Mouse (Mus musculus): Measurements from ENCODE around the gene Gipc2. TPM values are rescaled to one million over a fixed set of nuclear protein-coding genes. Genes with fewer than 3 reads are reported as not detected.

Gene Gipc2
- polyA plus RNA-seq, 1 experiment from 2014 or later: 16.2 TPM

GRCm38 (mm10) chr3:152111081-152111480, 54.9 kb downstream of the Gipc2 start:
- Histone ChIP-seq H3K9ac (ENCODE audit: low read depth, low read length) (no peak overlapping the region), H3K36me3 (ENCODE audit: control insufficient read depth, insufficient read depth, low read length) (no peaks in the 10 kb centered on the region), H3K4me1 (ENCODE audit: control insufficient read depth, insufficient read depth, low read length) (peaks cover 12% of the 10 kb centered on the region), H3K27ac (ENCODE audit: low read length) (no peak overlapping the region), H3K4me2 (ENCODE audit: low read length) (no peak overlapping the region), H3K9me3 (replicated peaks; ENCODE audit: control insufficient read depth, low read length, poor library complexity, severe bottlenecking) (no peaks in the 10 kb centered on the region), H3K27me3 (ENCODE audit: control insufficient read depth, insufficient read depth, low read depth, low read length) (peaks cover 4% of the 10 kb centered on the region; the same call in 1 of the 2 replicates), H3K4me3 (ENCODE audit: low read depth, low read length) (no peak overlapping the region)
- WGBS: 17% methylated on average over 9 of the region's 9 CpGs
- peak; percentile 19; the same call in 1 of the 2 replicates for ATAC-seq

- no peak for ATAC-seq
- 41% methylated on average over 7 of the region's 7 CpGs for WGBS
- H3K4me1 ChIP-seq (ENCODE audit: control insufficient read depth, insufficient read depth, low read length): peaks cover 17% of the 10 kb centered on the region
These were observed 56.8 kb downstream of the Gipc2 start for GRCm38 (mm10) chr3:152109260-152109587.

GRCm38 (mm10) chr3:152108560-152109259, 57.3 kb downstream of the Gipc2 start:
- peaks cover 4% of the 10 kb centered on the region; the same call in 1 of the 2 replicates for H3K27me3 ChIP-seq (ENCODE audit: control insufficient read depth, insufficient read depth, low read depth, low read length)
- H3K9ac ChIP-seq (ENCODE audit: low read depth, low read length): no peak overlapping the region
- no peak overlapping the region for H3K4me3 ChIP-seq (ENCODE audit: low read depth, low read length)
- no peak overlapping the region for H3K4me2 ChIP-seq (ENCODE audit: low read length)
- H3K36me3 ChIP-seq (ENCODE audit: control insufficient read depth, insufficient read depth, low read length): no peaks in the 10 kb centered on the region
- no peak for ATAC-seq
- WGBS: 15% methylated on average over 3 of the region's 3 CpGs
- no peaks in the 10 kb centered on the region for H3K9me3 ChIP-seq (replicated peaks; ENCODE audit: control insufficient read depth, low read length, poor library complexity, severe bottlenecking)
- H3K27ac ChIP-seq (ENCODE audit: low read length): no peak overlapping the region
- peaks cover 17% of the 10 kb centered on the region for H3K4me1 ChIP-seq (ENCODE audit: control insufficient read depth, insufficient read depth, low read length)

More at GRCm38 (mm10) chr3:152109260-152109587, 56.8 kb downstream of the Gipc2 start:
- H3K9me3 ChIP-seq (replicated peaks; ENCODE audit: control insufficient read depth, low read length, poor library complexity, severe bottlenecking): no peaks in the 10 kb centered on the region
- no peaks in the 10 kb centered on the region for H3K36me3 ChIP-seq (ENCODE audit: control insufficient read depth, insufficient read depth, low read length)
- H3K4me2 ChIP-seq (ENCODE audit: low read length): no peak overlapping the region
- no peak overlapping the region for H3K27ac ChIP-seq (ENCODE audit: low read length)
- H3K4me3 ChIP-seq (ENCODE audit: low read depth, low read length): no peak overlapping the region
- no peak overlapping the region for H3K9ac ChIP-seq (ENCODE audit: low read depth, low read length)
- H3K27me3 ChIP-seq (ENCODE audit: control insufficient read depth, insufficient read depth, low read depth, low read length): peaks cover 4% of the 10 kb centered on the region; the same call in 1 of the 2 replicates

GRCm38 (mm10) chr3:152108003-152108395, 58.0 kb downstream of the Gipc2 start:
- H3K27me3 ChIP-seq (ENCODE audit: control insufficient read depth, insufficient read depth, low read depth, low read length): peaks cover 4% of the 10 kb centered on the region; the same call in 1 of the 2 replicates
- H3K36me3 ChIP-seq (ENCODE audit: control insufficient read depth, insufficient read depth, low read length): no peaks in the 10 kb centered on the region
- no peak overlapping the region for H3K9ac ChIP-seq (ENCODE audit: low read depth, low read length)
- no peak for ATAC-seq
- peaks cover 17% of the 10 kb centered on the region for H3K4me1 ChIP-seq (ENCODE audit: control insufficient read depth, insufficient read depth, low read length)
- H3K4me3 ChIP-seq (ENCODE audit: low read depth, low read length): no peak overlapping the region
- H3K4me2 ChIP-seq (ENCODE audit: low read length): no peak overlapping the region
- 66% methylated on average over 5 of the region's 5 CpGs for WGBS
- H3K27ac ChIP-seq (ENCODE audit: low read length): no peak overlapping the region
- H3K9me3 ChIP-seq (replicated peaks; ENCODE audit: control insufficient read depth, low read length, poor library complexity, severe bottlenecking): no peaks in the 10 kb centered on the region

GRCm38 (mm10) chr3:152107149-152108002, 58.7 kb downstream of the Gipc2 start:
- Histone ChIP-seq H3K36me3 (ENCODE audit: control insufficient read depth, insufficient read depth, low read length) (no peaks in the 10 kb centered on the region), H3K4me2 (ENCODE audit: low read length) (peak overlapping the region; percentile 90), H3K27me3 (ENCODE audit: control insufficient read depth, insufficient read depth, low read depth, low read length) (peaks cover 4% of the 10 kb centered on the region; the same call in 1 of the 2 replicates), H3K4me3 (ENCODE audit: low read depth, low read length) (peak overlapping the region; percentile 47), H3K9me3 (replicated peaks; ENCODE audit: control insufficient read depth, low read length, poor library complexity, severe bottlenecking) (no peaks in the 10 kb centered on the region), H3K27ac (ENCODE audit: low read length) (peak overlapping the region; percentile 62), H3K9ac (ENCODE audit: low read depth, low read length) (peak overlapping the region; percentile 62), H3K4me1 (ENCODE audit: control insufficient read depth, insufficient read depth, low read length) (peaks cover 17% of the 10 kb centered on the region)
- peak; percentile 34 for ATAC-seq
- WGBS: 28% methylated on average over 30 of the region's 30 CpGs

GRCm38 (mm10) chr3:152106225-152107148, 59.5 kb downstream of the Gipc2 start:
- H3K4me3 ChIP-seq (ENCODE audit: low read depth, low read length): peak overlapping the region; percentile 47
- under 1% methylated on average over 28 of the region's 28 CpGs for WGBS
- ATAC-seq: peak; percentile 74
- H3K27me3 ChIP-seq (ENCODE audit: control insufficient read depth, insufficient read depth, low read depth, low read length): peaks cover 4% of the 10 kb centered on the region; the same call in 1 of the 2 replicates
- H3K27ac ChIP-seq (ENCODE audit: low read length): peak overlapping the region; percentile 62
- H3K9ac ChIP-seq (ENCODE audit: low read depth, low read length): peak overlapping the region; percentile 62
- peak overlapping the region; percentile 90 for H3K4me2 ChIP-seq (ENCODE audit: low read length)
- peaks cover 17% of the 10 kb centered on the region for H3K4me1 ChIP-seq (ENCODE audit: control insufficient read depth, insufficient read depth, low read length)
- H3K36me3 ChIP-seq (ENCODE audit: control insufficient read depth, insufficient read depth, low read length): no peaks in the 10 kb centered on the region; the same call in 1 of the 2 replicates
- H3K9me3 ChIP-seq (replicated peaks; ENCODE audit: control insufficient read depth, low read length, poor library complexity, severe bottlenecking): no peaks in the 10 kb centered on the region

- Histone ChIP-seq H3K4me3 (ENCODE audit: low read depth, low read length) (no peak overlapping the region; the same call in 1 of the 2 replicates), H3K9ac (ENCODE audit: low read depth, low read length) (peak overlapping the region; percentile 13; the same call in 1 of the 2 replicates), H3K4me1 (ENCODE audit: control insufficient read depth, insufficient read depth, low read length) (peaks cover 17% of the 10 kb centered on the region), H3K4me2 (ENCODE audit: low read length) (peak overlapping the region; percentile 90), H3K27me3 (ENCODE audit: control insufficient read depth, insufficient read depth, low read depth, low read length) (peaks cover 2% of the 10 kb centered on the region; the same call in 1 of the 2 replicates), H3K9me3 (replicated peaks; ENCODE audit: control insufficient read depth, low read length, poor library complexity, severe bottlenecking) (no peaks in the 10 kb centered on the region), H3K36me3 (ENCODE audit: control insufficient read depth, insufficient read depth, low read length) (no peaks in the 10 kb centered on the region; the same call in 1 of the 2 replicates), H3K27ac (ENCODE audit: low read length) (peak overlapping the region; percentile 51; the same call in 1 of the 2 replicates)
- peak; percentile 67 for ATAC-seq
- 1% methylated on average over 14 of the region's 14 CpGs for WGBS
These were observed 60.7 kb downstream of the Gipc2 start for GRCm38 (mm10) chr3:152105341-152105740.

- Histone ChIP-seq H3K4me3 (ENCODE audit: low read depth, low read length) (no peak overlapping the region), H3K4me2 (ENCODE audit: low read length) (no peak overlapping the region), H3K4me1 (ENCODE audit: control insufficient read depth, insufficient read depth, low read length) (peaks cover 17% of the 10 kb centered on the region), H3K27me3 (ENCODE audit: control insufficient read depth, insufficient read depth, low read depth, low read length) (no peaks in the 10 kb centered on the region), H3K9me3 (replicated peaks; ENCODE audit: control insufficient read depth, low read length, poor library complexity, severe bottlenecking) (no peaks in the 10 kb centered on the region), H3K27ac (ENCODE audit: low read length) (no peak overlapping the region), H3K9ac (ENCODE audit: low read depth, low read length) (no peak overlapping the region), H3K36me3 (ENCODE audit: control insufficient read depth, insufficient read depth, low read length) (no peaks in the 10 kb centered on the region; the same call in 1 of the 2 replicates)
- 93% methylated on average over 4 of the region's 4 CpGs for WGBS
- ATAC-seq: no peak
These were observed 62.6 kb downstream of the Gipc2 start for GRCm38 (mm10) chr3:152103381-152103780.

Measured in midbrain, embryonic 16.5 days (tissue).